Mouse (Mus musculus) left cerebral cortex, adult 11 months (tissue): Measurements from ENCODE around the gene Ufl1.
"Not testable (repeated sequence)": the region's sequence is repeated elsewhere in the genome, so short reads cannot be mapped to it uniquely, and the experiment has no call there.

ENCODE experiments used
- DNase-seq: peaks from one replicate; pipeline ENCODE4 v3.0.0; 2022; ENCODE audit warnings: low spot score

Ufl1 gene

DNA sequence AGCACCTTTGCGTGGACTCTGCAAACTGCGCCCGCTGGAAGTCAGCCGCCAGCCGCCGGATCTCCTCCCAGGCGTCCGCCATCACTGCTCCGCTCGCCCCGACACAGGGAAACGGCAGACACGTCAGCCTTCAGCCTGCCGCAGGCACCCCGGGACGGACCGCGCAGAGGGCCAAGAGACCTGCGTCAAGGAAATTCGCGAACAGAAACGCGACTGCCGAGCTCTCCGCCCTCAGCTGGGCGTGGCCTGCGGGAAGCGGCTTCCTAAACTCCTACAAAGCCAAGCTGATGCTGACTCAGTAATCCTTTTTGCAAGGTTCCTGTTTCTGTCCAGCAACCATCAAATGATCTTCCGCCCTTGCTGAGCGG is at the start of gene Ufl1:
TSS of gene Ufl1 (minus strand) at position 151 of the 368 bp plus-strand sequence.
- peak; percentile 89 for DNase-seq

DNA sequence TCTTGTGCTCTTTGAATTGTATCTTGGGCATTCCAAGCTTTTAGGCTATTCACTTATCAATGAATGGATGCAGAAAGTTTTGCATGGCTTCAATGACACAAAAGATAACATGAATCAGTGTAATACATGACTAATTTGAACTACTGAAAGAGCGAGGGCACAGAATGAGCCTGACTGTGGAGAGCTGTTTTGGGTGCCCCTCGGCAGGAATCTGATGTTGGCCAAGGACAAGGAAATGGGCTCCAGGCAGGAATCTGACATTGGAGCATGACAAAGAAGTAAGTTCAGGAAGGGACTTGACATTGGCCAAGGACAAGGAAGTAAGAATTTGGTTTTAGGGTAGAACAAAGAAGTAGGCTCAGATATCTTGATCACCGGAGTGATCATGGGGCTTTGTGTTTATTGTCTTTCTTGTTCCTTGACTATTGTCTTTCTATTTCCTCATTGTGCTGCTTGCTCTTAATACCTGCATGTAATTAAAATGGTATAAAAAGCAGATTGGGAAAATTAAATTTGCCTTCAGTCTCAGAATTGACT is 44.1 kb upstream of the Ufl1 start:
- no peak for DNase-seq

DNA sequence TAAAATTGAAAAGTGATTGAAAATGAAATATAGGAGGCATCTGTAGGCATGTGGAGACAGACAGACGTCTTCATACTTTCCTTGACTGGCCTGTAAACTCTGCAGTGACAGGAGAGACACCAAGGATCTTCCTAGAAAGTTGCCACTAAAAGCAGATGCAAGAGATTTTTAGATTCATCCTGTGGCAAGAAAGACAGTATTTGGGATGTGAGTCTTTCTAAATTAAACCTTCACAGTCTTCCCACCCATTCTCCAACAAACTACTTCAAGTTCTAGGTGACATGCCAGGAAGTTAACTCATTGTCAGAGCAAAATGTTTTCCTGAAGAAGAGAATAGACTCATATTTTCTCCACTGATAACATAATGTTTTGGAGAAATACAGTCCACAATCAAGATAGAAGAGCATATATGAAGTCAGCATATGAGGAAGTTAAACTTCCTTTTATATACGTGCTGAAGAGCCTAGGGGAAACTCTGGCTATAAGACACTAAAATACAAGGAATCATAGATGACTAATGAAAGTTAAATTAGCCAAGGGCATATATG is 41.1 kb upstream of the Ufl1 start:
- DNase-seq = no peak

DNA sequence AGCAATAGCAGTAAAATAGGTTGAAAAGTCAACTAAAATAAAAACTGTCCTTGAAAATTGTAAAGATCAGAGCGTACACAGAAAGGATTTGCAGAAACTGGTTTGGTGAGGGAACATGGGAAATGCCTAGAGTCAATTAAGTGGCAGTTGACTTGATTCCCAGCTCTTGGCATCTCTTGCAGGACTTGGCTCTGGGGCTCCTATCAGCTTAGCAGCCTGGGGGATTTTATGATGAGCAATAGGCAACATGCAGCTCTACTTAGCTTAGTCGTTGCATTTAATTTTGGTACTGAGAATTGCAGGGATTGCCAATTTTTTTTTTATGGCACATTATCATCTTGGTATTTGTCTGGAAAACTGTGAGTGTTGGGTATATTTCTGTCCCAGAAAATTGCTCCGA is 32.1 kb upstream of the Ufl1 start:
- DNase-seq = no peak

DNA sequence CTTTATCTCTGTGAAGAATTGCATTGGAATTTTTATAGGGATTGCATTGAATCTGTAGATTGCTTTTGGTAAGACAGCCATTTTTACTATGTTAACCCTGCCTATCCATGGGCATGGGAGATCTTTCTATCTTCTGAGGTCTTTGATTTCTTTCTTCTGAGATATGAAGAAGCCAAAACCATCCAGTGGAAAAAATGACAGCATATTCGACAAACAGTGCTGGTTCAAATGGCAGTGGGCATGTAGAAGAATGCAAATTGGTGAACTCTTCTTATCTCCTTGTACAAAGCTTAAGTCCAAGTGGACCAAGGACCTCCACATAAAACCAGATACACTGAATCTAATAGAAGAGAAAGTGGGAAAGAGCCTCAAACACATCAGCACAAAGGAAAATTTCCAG is 3.4 kb upstream of the Ufl1 start:
- DNase-seq = not testable (repeated sequence)

DNA sequence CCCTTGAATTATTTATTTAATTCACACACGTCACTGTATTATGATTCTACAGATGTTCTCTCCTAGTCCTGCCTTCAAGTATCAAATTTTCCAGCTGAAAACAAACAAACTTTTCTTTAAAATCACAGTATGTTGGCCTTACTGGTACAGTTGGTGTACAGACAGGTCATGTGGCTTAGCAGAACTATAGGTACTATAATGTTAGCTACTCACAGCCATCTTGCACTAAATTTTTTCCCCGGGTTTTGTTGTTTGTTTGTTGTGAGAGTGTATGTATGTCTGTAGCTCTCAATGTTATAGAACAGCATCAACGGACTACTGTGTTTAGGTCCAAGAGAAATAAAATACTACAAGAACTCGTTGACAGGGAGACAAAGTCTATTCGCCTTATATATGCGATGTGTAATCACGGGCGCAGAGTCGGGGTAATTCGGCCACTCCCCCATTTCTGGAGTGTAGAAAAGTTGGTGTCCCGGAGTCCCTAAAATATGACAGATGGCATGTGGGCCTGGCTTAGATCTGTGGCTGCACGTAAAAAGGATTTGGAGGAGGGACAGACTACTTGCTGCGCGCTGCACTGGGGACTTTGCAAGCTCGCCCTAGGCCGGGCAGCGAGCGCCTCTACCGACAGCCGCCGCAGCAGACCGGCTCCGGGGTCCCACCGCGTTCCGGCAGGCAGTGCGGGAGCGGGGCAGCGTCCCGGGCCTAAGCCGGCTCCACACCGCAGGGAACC is 517 bp downstream of the Ufl1 start:
- peak; percentile 69 for DNase-seq

DNA sequence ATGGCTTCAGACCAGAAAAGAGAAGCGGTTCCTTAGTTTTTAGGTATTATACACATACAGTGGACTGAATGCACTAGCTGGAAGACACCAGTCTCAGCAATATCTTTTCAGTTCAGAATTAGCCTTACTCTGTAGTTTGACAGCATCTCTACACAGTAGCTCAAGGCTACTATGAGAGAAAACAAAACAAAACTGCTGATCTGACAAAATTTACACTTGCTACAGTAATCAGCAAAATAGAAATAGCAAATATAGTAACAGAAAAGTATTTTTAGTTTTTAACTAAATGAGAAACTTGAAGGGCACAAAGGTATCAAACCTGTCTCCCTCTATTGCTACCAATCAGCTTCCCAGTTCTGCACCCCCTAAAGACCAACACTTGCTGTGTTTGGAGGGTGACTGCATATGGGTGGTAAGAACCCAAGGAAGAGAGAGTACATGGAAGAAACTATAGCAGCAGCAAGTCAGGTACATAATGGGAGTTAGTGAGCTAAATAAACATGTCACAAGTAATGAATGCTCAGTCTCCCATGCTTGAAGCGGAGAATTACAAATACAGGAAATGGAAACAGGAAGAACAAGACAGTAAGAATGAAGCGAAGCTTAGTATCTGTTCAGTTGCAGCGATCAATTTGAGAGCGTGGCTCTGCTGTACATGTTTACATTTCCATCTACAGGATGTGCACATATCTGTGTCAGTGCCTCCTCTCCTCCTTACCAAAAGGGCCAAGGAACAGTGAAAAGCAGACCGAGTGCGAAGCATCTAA is 8.6 kb downstream of the Ufl1 start:
- DNase-seq = no peak

DNA sequence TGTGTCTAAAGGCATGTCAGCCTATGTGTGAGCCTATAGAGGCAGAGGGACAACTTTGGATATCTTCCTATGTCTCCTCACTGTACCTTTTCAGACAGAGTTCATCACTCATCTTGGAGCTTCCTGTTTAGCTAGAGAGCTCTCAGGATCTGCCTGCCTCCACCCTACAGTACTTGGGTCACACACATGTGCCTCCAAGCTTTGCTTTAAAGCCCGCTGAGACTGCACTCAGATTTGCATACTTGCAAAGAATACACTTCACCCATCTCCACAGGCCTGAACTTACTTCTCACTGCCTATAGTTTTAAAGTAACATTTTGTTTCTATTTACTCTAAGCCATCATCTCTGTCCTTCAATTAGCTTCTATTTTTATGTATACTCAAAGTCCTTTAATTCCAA is 9.7 kb downstream of the Ufl1 start:
- no peak for DNase-seq

DNA sequence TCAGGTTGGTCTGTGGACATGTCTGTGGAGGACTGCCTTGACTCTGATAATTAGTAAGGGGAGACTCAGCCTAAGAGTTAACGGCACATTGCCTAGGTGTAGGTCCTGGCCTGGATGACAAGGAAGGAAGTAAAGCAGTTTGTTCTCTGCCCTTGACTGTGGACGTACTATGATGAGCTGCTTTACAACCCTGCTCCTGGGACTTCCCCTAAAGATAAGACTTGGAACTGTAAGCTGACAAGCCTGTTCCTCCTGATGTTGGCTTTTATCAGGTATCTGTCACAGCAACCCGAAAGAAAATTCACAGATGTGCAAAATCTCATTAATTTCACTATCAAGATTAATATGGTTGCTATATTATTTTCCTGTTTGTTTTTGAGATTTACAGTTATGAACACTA is 14.5 kb downstream of the Ufl1 start:
- DNase-seq = no peak

DNA sequence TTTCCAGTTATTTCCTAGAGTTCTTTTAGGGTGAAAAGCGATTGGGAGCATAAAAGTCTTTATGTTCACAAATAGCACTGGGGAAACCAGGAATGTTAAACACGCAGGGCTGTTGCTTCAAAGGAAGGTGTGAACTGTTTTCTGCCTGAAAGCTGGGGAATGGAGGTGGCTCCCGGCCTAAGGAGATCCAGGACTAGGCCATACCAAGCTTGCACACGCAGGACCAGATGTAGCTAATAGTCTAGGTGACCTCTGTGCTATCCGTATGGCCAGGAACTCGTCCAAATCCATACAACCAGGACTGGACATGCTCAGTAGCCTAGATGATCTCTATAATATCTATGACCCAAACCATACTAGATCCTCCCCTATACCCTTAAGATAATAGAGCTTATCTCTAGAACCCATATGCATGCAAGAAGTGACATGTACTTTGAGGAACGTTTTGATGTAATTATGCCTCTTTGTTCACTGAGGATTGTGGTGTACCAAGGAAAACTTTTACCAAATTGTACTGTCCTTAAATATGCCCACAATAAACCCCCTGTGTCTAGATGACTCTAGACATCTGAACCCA is 23.7 kb downstream of the Ufl1 start:
- DNase-seq = no peak

DNA sequence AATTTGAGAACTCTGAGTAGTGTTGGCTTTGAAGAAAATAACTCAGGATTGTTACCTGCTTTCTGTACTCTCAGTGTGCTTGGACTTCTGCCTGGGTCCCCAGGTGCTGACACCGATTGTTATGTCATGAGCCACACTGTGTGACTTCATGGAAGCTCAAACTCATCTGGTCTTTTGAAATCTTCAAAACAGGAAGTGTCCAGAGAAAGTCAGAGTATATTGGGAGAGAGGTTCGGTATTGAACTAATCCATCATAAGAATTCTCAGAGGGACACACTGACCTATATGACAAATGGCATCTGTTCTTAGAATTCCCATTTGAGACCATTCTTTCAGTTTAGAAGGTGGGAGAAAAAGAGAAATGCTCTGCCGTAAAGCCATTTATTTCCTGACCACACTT is 38.8 kb downstream of the Ufl1 start, which contains the start of gene Fhl5:
TSS of gene Fhl5 (minus strand) at position 101 of the 400 bp plus-strand sequence.
- DNase-seq = no peak

DNA sequence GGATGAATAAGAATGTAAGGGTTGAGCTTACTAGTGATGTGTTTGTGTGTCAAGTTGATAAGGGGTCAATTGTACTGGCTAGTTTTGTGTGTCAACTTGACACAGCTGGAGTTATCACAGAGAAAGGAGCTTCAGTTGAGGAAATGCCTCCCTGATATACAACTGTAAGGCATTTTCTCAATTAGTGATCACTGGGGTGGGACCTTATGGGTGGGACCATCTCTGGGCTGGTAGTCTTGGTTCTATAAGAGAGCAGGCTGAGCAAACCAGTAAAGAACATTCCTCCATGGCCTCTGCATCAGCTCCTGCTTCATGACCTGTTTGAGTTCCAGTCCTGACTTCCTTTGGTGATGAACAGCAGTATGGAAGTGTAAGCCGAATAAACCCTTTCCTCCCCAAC is 46.0 kb downstream of the Ufl1 start:
- DNase-seq = not testable (repeated sequence)

DNA sequence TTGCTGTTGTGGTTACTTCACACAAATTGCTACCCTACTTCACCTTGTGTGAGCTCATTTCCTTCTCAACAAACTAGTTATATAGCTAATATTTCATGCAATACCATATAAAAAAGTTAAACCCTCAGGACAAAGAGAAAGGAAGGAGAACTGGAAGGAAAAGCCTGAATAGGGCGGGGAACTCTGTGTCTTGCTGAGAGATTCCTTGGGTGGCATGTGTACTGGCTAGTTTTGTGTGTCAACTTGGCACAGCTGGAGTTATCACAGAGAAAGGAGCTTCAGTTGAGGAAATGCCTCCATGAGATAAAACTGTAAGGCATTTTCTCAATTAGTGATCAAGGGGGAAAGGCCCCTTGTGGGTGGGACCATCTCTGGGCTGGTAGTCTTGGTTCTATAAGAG is 47.9 kb downstream of the Ufl1 start:
- DNase-seq = not testable (repeated sequence)

DNA sequence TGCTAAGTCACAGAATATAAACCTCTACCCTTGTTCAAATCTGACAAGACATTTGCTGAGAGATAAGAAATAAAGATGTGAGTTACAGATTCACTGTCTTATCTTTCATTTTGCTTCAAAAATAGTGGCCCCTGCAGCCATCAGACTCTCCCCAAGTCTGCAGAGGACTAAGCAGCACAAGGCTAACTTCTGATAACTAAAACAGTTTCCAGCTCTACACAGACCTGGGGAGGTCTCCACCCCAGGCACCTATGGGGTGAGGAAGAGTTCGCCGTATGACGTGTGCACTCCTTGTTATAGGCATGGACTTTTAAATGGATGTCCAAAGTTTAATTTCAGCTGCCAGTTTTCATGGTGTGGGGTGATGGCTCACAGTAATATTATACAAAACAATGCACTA is 49.1 kb downstream of the Ufl1 start:
- DNase-seq = no peak

DNA sequence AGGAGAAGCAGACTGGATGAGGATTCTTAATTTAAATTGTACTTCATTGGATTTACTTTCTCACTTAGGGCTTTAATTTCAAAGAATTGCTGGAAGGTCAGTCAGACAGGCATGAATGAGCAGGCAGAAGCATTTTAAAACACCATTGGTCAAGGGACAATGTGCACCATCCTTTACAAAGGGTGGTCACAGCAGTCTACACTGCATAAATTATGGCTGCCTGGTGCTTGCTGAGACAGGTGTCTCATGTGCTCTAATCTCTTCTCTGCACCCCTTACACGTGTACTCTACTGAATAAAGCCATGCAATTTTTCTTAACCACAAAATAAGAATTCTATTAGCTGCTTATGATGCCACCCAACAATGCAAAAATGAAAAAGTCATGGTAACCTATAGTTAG is 54.1 kb downstream of the Ufl1 start:
- no peak for DNase-seq

DNA sequence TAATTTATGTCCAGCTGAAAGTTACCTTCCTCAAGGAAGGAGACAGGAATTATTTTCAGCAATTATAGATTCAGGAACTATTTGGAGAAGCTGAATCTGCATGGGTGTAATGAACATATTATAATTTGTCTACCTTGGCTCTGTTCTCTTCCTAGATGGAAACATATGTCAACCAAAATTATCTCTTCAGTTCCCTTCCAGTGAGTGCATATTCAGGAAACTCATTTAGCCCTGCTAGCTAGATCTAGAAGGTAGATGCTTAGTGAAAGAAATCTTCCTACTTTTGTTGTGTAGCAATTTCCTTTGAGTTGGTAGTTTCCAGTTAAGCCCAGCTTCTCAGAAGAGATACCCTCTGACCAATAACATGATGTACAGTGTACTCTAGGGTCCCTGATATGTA is 59.7 kb downstream of the Ufl1 start:
- DNase-seq = no peak

DNA sequence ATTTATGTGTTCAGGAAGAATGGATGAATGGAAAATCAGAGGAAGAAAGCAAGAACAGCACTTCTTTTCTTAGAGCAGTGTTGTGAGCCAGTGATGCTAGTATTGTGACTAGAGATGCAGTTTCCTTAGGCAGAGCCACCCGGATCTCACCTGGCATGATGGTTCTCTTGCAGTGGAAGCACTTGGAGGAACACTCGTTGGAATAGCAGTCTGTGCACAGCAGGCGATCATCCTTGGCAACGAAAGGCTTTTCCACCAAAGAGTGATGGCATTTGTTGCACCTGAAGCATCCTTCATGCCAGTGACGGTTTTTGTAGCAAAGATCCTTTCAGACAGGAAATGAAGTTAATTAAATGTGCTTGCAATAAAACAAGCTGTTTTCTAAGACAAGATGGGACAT is 68.2 kb downstream of the Ufl1 start:
- no peak for DNase-seq

DNA sequence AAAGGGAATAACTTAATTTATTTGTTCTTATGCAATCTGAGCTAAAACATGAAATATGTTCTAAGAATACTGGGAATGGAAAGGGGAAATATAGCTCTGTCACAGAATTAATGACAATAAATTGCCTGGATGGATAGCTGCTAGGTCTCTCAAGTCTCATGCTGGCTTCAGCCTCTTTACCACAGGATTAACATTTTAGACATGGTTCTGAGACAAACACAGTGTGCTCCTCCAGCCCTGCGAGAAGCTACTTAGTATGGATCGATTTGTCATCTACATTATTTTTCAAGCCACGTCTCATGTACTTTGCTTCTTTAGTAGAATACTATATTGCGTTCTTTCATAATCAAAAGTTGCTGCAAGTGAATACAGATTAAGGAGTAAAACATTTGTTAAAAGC is 75.5 kb downstream of the Ufl1 start:
- DNase-seq = no peak
